Mouse (Mus musculus): ENCODE results near the gene Nup85.

Gene Nup85

DNA sequence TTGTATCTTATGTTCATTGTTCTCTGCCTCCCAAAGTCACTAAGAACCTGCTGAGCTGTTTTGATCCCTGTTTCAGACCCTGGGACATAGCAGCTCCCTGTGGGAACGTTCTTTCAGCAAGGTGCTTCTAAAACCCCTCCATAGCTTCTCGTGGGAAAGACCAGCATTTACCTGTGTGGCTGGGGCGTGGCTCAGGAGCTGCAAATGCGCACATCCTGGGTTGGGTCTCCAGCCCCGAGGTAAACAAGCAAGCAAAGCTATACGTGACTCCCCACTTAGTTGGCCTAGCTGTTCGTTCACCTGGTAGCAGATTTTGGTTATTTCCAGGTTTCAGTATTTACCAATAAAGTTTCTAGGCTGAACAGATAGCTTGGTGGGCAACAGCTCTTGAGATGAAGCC is 68.0 kb downstream of the Nup85 start:
- no peak for DNase-seq (ENCODE audit: low spot score in 2 of 2)

DNA sequence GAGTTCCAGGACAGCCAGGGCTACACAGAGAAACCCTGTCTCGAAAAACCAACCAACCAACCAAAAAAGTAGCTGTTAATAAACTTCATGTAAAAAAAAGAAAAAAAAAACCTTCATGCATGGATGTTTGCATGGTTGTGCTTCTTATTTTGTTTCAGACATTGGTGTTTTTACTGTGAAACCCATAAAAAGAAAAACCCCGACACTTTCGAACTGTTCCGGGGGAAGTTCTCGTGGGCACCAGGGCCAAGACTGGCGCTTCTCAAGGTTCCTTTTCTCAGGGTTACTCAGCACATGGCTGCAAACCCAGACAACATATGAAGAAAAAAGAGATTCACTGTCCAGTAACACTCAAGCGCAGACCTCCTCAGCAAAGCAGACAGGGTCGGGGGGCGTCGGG is 68.6 kb downstream of the Nup85 start:
- no peak for DNase-seq (ENCODE audit: low spot score in 2 of 2)

Measured in frontal cortex, postnatal 25 days (tissue).